Mouse (Mus musculus) embryonic facial prominence, embryonic 13.5 days (tissue): ENCODE measurements around the gene Cd1d1. TPM values are rescaled to one million over a fixed set of nuclear protein-coding genes. Genes with fewer than 3 reads are reported as not detected.
"Not testable (repeated sequence)": the region's sequence is repeated elsewhere in the genome, so short reads cannot be mapped to it uniquely, and the experiment has no call there.

Experiments used
- ATAC-seq: fragments of 200-750 bp; cut with Nextera tagmentation; 2 replicates; pipeline ENCODE4 v1.8.0; 2017; ENCODE audit warnings: low read depth; ENCODE audit not compliant: insufficient number of reproducible peaks, insufficient read depth, low FRiP score, low TSS enrichment
- H3K27ac ChIP-seq: fragments of 300-500 bp; sonication (generic); 2 replicates; pipeline ENCODE4 v1.5.1; 2015; ENCODE audit warnings: moderate library complexity, mild to moderate bottlenecking, inconsistent platforms
- H3K27me3 ChIP-seq: fragments of 300-500 bp; sonication (generic); 2 replicates; pipeline ENCODE4 v1.6.1; 2015; ENCODE audit warnings: mild to moderate bottlenecking, inconsistent platforms
- H3K36me3 ChIP-seq: fragments of 300-500 bp; sonication (generic); 2 replicates; pipeline ENCODE4 v1.6.1; 2015; ENCODE audit warnings: mild to moderate bottlenecking, inconsistent platforms
- H3K4me1 ChIP-seq: fragments of 300-500 bp; sonication (generic); 2 replicates; pipeline ENCODE4 v1.6.1; 2015; ENCODE audit warnings: inconsistent platforms
- H3K4me2 ChIP-seq: fragments of 300-500 bp; sonication (generic); 2 replicates; pipeline ENCODE4 v1.6.1; 2015; ENCODE audit warnings: moderate library complexity, mild to moderate bottlenecking, inconsistent platforms
- H3K4me3 ChIP-seq: fragments of 300-500 bp; sonication (generic); 2 replicates; pipeline ENCODE4 v1.5.1; 2015; ENCODE audit warnings: mild to moderate bottlenecking, inconsistent platforms
- H3K9ac ChIP-seq: fragments of 300-500 bp; sonication (generic); 2 replicates; pipeline ENCODE4 v1.6.1; 2015; ENCODE audit warnings: mild to moderate bottlenecking, inconsistent platforms
- H3K9me3 ChIP-seq: fragments of 300-500 bp; sonication (generic); 2 replicates; pipeline ENCODE4 v1.6.1; 2016; ENCODE audit warnings: inconsistent platforms
- WGBS: fragments of 180-500 bp; shearing (Covaris S2); methylation state at CpG from one replicate; pipeline ENCODE4 v1.1.7; 2015; ENCODE audit warnings: mixed read lengths; 5-methylcytosine and 5-hydroxymethylcytosine counted together
- polyA plus RNA-seq: library from polyadenylated mRNA; unstranded; fragments of >200 nt; fragmentation: Nextera tagmentation; extraction: Ambion mirVana; gene quantifications from 2 replicates; pipeline ENCODE4 v1.2.1, GENCODE M21; 2015

Cd1d1 gene
- polyA plus RNA-seq, 1 experiment from 2014 or later = 81.4 TPM

DNA sequence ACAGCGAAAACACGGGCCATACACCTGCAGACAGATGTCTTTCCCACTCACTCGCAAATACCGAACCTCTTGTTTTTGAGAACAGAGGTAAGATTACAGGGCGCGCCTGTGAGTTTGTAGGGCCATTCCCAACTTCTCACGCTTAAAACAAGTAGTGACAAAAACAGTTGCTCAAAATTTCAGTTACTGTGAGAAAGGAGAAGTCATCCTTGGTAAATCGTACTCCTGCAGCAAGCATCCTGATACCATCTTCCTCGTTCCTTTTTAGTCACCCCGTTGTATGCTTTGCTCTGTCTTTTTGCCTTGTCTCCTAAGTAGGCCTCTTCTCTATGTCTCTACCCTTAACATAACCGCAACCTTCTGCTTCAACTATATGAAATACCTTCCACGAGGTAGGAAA, 810 bp upstream of the Cd1d1 start:
- H3K27me3 ChIP-seq = no peaks in the 10 kb centered on the region
- ATAC-seq = no peak
- 87% methylated on average over 12 of the region's 12 CpGs for WGBS

GRCm38 (mm10) chr3:86998433-86999414, 517 bp downstream of the Cd1d1 start:
- 6% methylated on average over 24 of the region's 24 CpGs for WGBS
- peak; percentile 98 for ATAC-seq
- not testable (repeated sequence) for H3K36me3 ChIP-seq, H3K27me3 ChIP-seq, H3K4me1 ChIP-seq, H3K9me3 ChIP-seq
- peak overlapping the region; percentile 61 for H3K4me3 ChIP-seq
- H3K27ac ChIP-seq = peak overlapping the region; percentile 96
- peak overlapping the region; percentile 83 for H3K9ac ChIP-seq
- peak overlapping the region; percentile 69 for H3K4me2 ChIP-seq

More for the DNA sequence above, 810 bp upstream of the Cd1d1 start:
- no peak overlapping the region for H3K27ac ChIP-seq
- no peak overlapping the region for H3K4me2 ChIP-seq
- no peak overlapping the region for H3K4me3 ChIP-seq
- H3K9ac ChIP-seq = no peak overlapping the region
- no peaks in the 10 kb centered on the region for H3K9me3 ChIP-seq
- peaks cover 8% of the 10 kb centered on the region; the same call in 1 of the 2 replicates for H3K4me1 ChIP-seq
- H3K36me3 ChIP-seq = no peaks in the 10 kb centered on the region

GRCm38 (mm10) chr3:86996111-86996510, 3.1 kb downstream of the Cd1d1 start:
- Histone ChIP-seq H3K9ac (no peak overlapping the region), H3K4me1 (peaks cover 8% of the 10 kb centered on the region; the same call in 1 of the 2 replicates), H3K4me2 (no peak overlapping the region), H3K36me3 (no peaks in the 10 kb centered on the region), H3K4me3 (no peak overlapping the region), H3K27ac (no peak overlapping the region), H3K9me3 (no peaks in the 10 kb centered on the region), H3K27me3 (no peaks in the 10 kb centered on the region)
- ATAC-seq = no peak
- 85% methylated on average over 4 of the region's 4 CpGs for WGBS

- 61% methylated on average over 1 of the region's 1 CpGs for WGBS
- H3K4me1 ChIP-seq = peaks cover 4% of the 10 kb centered on the region; the same call in 1 of the 2 replicates
- H3K9me3 ChIP-seq = no peaks in the 10 kb centered on the region
- no peak overlapping the region for H3K4me3 ChIP-seq
- no peaks in the 10 kb centered on the region for H3K27me3 ChIP-seq
- H3K9ac ChIP-seq = no peak overlapping the region
- no peak overlapping the region for H3K4me2 ChIP-seq
- no peak for ATAC-seq
- H3K36me3 ChIP-seq = no peaks in the 10 kb centered on the region
- H3K27ac ChIP-seq = no peak overlapping the region
Observed at GRCm38 (mm10) chr3:86995381-86995780, 3.9 kb downstream of the Cd1d1 start.

DNA sequence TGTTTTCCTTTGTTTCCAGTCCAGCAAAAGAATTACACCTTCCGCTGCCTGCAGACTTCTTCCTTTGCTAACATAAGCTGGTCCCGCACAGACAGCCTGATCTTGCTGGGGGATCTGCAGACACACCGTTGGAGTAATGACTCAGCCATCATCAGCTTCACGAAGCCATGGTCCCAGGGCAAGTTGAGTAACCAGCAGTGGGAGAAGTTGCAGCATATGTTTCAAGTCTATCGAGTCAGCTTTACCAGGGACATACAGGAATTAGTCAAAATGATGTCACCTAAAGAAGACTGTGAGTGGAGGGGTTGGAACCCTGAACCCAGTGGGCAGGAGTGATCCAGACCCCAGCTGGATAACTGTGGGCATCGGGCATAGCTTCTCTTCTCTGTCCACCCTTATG, 12.3 kb downstream of the Cd1d1 start:
- ATAC-seq = 0 out of 2 replicates have a peak, but pooled peaks have one; percentile 32
- peak overlapping the region; percentile 72 for H3K27ac ChIP-seq
- WGBS = 38% methylated on average over 6 of the region's 6 CpGs

GRCm38 (mm10) chr3:86986490-86986889, 12.8 kb downstream of the Cd1d1 start:
- H3K9ac ChIP-seq = peak overlapping the region; percentile 73
- no peaks in the 10 kb centered on the region for H3K4me1 ChIP-seq
- peak overlapping the region; percentile 72 for H3K27ac ChIP-seq
- ATAC-seq = 0 out of 2 replicates have a peak, but pooled peaks have one; percentile 59
- peak overlapping the region; percentile 47 for H3K4me3 ChIP-seq
- H3K4me2 ChIP-seq = peak overlapping the region; percentile 62
- H3K9me3 ChIP-seq = no peaks in the 10 kb centered on the region
- WGBS = 14% methylated on average over 12 of the region's 12 CpGs
- no peaks in the 10 kb centered on the region for H3K36me3 ChIP-seq
- no peaks in the 10 kb centered on the region for H3K27me3 ChIP-seq

More for the DNA sequence above, 12.3 kb downstream of the Cd1d1 start:
- Histone ChIP-seq H3K4me2 (peak overlapping the region; percentile 62), H3K4me3 (peak overlapping the region; percentile 47), H3K9ac (peak overlapping the region; percentile 73)
- not testable (repeated sequence) for H3K27me3 ChIP-seq, H3K9me3 ChIP-seq, H3K4me1 ChIP-seq, H3K36me3 ChIP-seq

GRCm38 (mm10) chr3:86983382-86983781, 15.9 kb downstream of the Cd1d1 start:
- 88% methylated on average over 6 of the region's 6 CpGs for WGBS
- no peak overlapping the region for H3K4me2 ChIP-seq
- no peak for ATAC-seq
- H3K4me1 ChIP-seq = no peaks in the 10 kb centered on the region
- H3K27ac ChIP-seq = no peak overlapping the region
- H3K27me3 ChIP-seq = no peaks in the 10 kb centered on the region
- no peaks in the 10 kb centered on the region for H3K36me3 ChIP-seq
- no peaks in the 10 kb centered on the region for H3K9me3 ChIP-seq
- H3K9ac ChIP-seq = no peak overlapping the region
- no peak overlapping the region for H3K4me3 ChIP-seq

GRCm38 (mm10) chr3:86976546-86976945, 22.7 kb downstream of the Cd1d1 start:
- Histone ChIP-seq H3K27ac (no peak overlapping the region), H3K4me3 (no peak overlapping the region), H3K4me2 (peak overlapping the region; percentile 16; the same call in 1 of the 2 replicates), H3K9ac (no peak overlapping the region), H3K9me3 (no peaks in the 10 kb centered on the region), H3K4me1 (no peaks in the 10 kb centered on the region), H3K27me3 (no peaks in the 10 kb centered on the region), H3K36me3 (no peaks in the 10 kb centered on the region)
- no peak for ATAC-seq
- 8% methylated on average over 8 of the region's 8 CpGs for WGBS

- H3K4me2 ChIP-seq = no peak overlapping the region
- no peak overlapping the region for H3K27ac ChIP-seq
- H3K4me1 ChIP-seq = no peaks in the 10 kb centered on the region
- H3K4me3 ChIP-seq = no peak overlapping the region
- 63% methylated on average over 2 of the region's 2 CpGs for WGBS
- no peak overlapping the region for H3K9ac ChIP-seq
- H3K9me3 ChIP-seq = no peaks in the 10 kb centered on the region
- ATAC-seq = no peak
- no peaks in the 10 kb centered on the region for H3K36me3 ChIP-seq
- no peaks in the 10 kb centered on the region for H3K27me3 ChIP-seq
Observed at GRCm38 (mm10) chr3:86975150-86975549, 24.1 kb downstream of the Cd1d1 start.

DNA sequence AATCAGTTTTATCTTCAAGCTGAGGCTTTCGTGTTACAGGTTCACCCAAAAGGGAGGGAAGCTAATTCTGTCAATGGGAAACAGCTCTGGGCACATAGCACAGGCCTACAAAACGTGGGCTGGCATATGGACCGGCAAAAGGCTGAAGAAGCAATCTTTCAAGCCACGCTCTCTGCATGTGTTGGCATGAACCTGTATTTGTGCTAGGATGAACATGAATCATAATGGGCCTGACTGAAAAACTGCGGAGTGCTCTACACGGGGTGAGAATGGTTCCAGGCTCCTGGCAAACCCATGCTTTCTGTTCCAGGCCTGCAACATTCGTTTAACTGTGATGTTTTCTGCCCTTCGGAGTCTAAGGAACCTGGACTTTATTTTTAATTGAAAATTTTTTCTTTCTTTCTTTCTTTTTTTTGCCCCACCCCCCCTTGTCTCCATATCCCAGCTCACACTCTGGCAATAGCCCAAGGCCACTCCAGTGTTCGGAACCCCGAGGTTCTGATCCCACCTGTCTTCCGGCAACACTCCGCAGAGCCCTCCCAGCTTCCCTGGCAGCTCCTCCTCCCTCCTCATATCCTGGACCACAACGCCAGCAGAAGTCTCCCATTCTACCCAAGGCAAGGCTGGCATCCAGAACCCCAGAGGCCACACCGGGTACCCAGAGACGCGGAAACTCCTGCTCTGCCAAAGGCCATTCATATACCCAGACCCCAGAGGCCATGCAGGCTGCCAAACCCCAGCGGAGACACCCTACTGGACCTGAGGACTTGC, 36.4 kb downstream of the Cd1d1 start:
- Histone ChIP-seq H3K27me3 (no peaks in the 10 kb centered on the region), H3K9ac (no peak overlapping the region), H3K4me1 (no peaks in the 10 kb centered on the region), H3K4me2 (no peak overlapping the region), H3K27ac (no peak overlapping the region), H3K4me3 (no peak overlapping the region), H3K36me3 (no peaks in the 10 kb centered on the region), H3K9me3 (no peaks in the 10 kb centered on the region)
- WGBS = 81% methylated on average over 17 of the region's 17 CpGs
- no peak for ATAC-seq

DNA sequence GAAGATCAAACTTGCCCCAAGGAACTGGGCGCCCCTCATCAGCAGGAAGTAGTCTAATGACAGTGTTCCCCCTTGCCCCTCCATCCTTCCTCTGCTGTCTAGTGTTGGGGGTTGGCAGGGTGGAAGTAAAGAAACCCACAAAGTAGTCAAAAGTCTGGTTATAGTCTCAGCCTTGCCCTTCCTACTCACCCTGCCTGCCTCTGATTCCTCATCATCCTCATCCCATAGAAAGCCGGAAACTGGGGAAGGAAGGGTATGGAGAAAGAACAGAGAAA, 37.9 kb downstream of the Cd1d1 start:
- no peaks in the 10 kb centered on the region for H3K27me3 ChIP-seq
- no peak overlapping the region for H3K4me3 ChIP-seq
- ATAC-seq = no peak
- H3K4me2 ChIP-seq = no peak overlapping the region
- H3K9me3 ChIP-seq = no peaks in the 10 kb centered on the region
- H3K9ac ChIP-seq = no peak overlapping the region
- no peaks in the 10 kb centered on the region for H3K36me3 ChIP-seq
- WGBS = 91% methylated on average over 2 of the region's 2 CpGs
- H3K4me1 ChIP-seq = no peaks in the 10 kb centered on the region
- H3K27ac ChIP-seq = no peak overlapping the region
